Mouse (Mus musculus) embryo, embryonic 11.5 days (tissue): ENCODE results near the gene Fcna.

Experiments used
- DNase-seq: peaks from one replicate; pipeline ENCODE4 v3.0.0-alpha.2; 2012; ENCODE audit warnings: low read depth, low spot score

The Fcna gene

GRCm38 (mm10) chr2:25577951-25578795 is 49.7 kb downstream of the Fcna start:
- no peak for DNase-seq

- no peak for DNase-seq
Observed at GRCm38 (mm10) chr2:25576965-25577891, 50.6 kb downstream of the Fcna start.

DNA sequence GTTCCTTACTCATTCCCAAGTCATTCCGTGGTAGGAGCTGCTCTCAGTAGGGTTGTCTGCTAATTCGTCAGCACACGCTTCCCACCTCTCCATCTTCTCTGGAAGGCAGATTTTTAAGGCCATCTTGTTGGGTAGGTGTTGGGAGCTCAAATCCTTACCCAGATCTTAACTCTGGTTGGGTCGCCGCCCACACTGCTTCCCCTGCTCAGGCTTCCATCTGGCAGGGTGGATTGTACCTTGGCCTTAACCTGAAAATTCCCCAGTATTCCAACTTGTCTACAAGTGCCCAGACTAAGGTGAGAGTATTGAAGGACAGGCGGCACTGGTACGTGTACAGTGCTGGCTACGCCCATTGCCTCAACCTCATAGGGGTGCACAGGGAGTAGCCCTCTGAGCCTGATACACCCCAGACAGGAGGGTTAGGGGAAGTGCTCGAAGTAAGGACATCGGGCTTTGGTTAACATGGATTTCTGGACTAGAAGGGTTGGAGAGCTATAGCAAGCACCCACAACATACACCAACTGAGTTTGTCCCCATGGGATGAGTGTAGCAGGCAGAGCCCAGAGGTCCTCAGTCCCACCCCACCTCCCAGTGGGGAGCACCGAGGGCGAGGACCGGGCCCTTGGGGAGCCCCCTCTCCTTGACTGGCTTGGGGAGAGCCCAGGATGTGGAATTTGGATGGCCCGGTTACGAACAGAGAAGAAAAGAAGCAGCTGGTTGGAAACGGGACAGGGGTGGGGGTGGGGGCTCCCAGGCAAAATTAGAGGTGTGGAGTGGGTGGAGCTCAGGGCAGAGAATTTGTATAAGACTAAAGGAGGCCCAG is 51.6 kb downstream of the Fcna start:
- DNase-seq = no peak

DNA sequence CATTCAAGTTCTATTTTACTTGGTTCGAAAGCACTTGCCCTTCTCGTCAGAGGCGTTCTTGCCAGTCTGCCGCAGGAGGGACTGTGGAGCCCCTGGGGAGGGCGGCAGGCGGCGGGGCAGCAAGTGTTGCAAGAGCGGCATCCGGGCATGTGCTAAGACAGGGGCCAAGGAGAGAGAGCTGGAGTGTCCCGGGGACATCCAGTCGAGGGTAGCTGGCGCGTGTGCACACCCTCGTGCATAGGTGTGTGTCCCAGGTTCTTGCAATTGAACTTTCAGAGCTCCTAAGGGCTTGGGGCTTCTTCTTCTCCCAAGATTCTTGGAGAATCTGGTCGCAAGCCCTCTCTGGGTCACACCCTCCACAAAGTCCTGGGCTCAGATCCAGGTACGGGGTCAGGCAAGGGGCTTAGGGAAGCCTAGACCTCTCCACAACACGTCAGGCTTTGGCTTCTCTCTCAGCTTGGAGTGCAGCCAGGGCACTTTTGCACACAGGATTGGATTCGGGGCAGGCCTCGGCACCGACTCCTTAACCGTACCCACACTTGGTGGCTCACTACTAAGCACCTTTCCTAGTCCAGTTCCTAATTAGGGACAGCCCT is 52.3 kb downstream of the Fcna start:
- DNase-seq = no peak
